Mouse (Mus musculus) liver, postnatal 0 days (tissue): ENCODE data around the gene Cdkl4. TPM values are rescaled to one million over a fixed set of nuclear protein-coding genes. Genes with fewer than 3 reads are reported as not detected.

Source experiments
- ATAC-seq: fragments of 200-750 bp; cut with Nextera tagmentation; 2 replicates; pipeline ENCODE4 v1.8.0; 2017; ENCODE audit warnings: mild to moderate bottlenecking, moderate library complexity
- DNase-seq: peaks from one replicate; pipeline ENCODE4 v3.0.0-alpha.2; 2016
- H3K27ac ChIP-seq: fragments of 300-500 bp; sonication (generic); 2 replicates; pipeline ENCODE4 v1.5.1; 2014; ENCODE audit warnings: antibody characterized with exemption, moderate library complexity, mild to moderate bottlenecking, low read depth
- H3K27me3 ChIP-seq: fragments of 300-500 bp; sonication (generic); 2 replicates; pipeline ENCODE4 v1.6.1; 2014; ENCODE audit warnings: low read length, control low read depth, mixed read lengths; ENCODE audit not compliant: insufficient read depth
- H3K36me3 ChIP-seq: fragments of 300-500 bp; sonication (generic); replicated peaks from 2 replicates; pipeline ENCODE4 v1.6.1; 2014; ENCODE audit warnings: mild to moderate bottlenecking, control low read depth, low read length, moderate library complexity, mixed read lengths; ENCODE audit not compliant: insufficient read depth
- H3K4me1 ChIP-seq: fragments of 300-500 bp; sonication (generic); 2 replicates; pipeline ENCODE4 v1.6.1; 2014; ENCODE audit warnings: antibody characterized with exemption, mild to moderate bottlenecking, control low read depth; ENCODE audit not compliant: insufficient read depth
- H3K4me2 ChIP-seq: fragments of 300-500 bp; sonication (generic); 2 replicates; pipeline ENCODE4 v1.6.1; 2014; ENCODE audit warnings: low read depth, mild to moderate bottlenecking, low read length, moderate library complexity, mixed read lengths
- H3K4me3 ChIP-seq: fragments of 300-500 bp; sonication (generic); 2 replicates; pipeline ENCODE4 v1.5.1; 2014; ENCODE audit warnings: low read depth, low read length
- H3K9ac ChIP-seq: fragments of 300-500 bp; sonication (generic); replicated peaks from 2 replicates; pipeline ENCODE4 v1.6.1; 2014; ENCODE audit warnings: mild to moderate bottlenecking, moderate library complexity
- H3K9me3 ChIP-seq: fragments of 300-500 bp; sonication (generic); 2 replicates; pipeline ENCODE4 v1.6.1; 2016; ENCODE audit warnings: mild to moderate bottlenecking, control low read depth, low read length, mixed read lengths
- CTCF ChIP-seq: sonication (generic); IDR thresholded peaks from 2 replicates; pipeline ENCODE4 v1.5.1; 2016; ENCODE audit warnings: antibody characterized with exemption, low read depth
- EP300 ChIP-seq: IDR thresholded peaks from 2 replicates; pipeline ENCODE4 v1.6.1; 2016; ENCODE audit warnings: antibody characterized with exemption, low read depth, mild to moderate bottlenecking
- WGBS: fragments of 180-500 bp; shearing (Covaris S2); extraction: QIAGEN DNeasy Blood & Tissue Kit; methylation state at CpG from one replicate; pipeline ENCODE4 v1.1.7; 2014; ENCODE audit not compliant: insufficient replicate concordance; 5-methylcytosine and 5-hydroxymethylcytosine counted together
- polyA plus RNA-seq: library from polyadenylated mRNA; unstranded; fragments of >200 nt; fragmentation: Nextera tagmentation; extraction: Ambion mirVana; gene quantifications from 2 replicates; pipeline ENCODE4 v1.2.1, GENCODE M21; 2015

Gene Cdkl4
- 0.17 and 0.34 TPM in 2 replicates for polyA plus RNA-seq

- 71% methylated on average over 15 of the region's 15 CpGs for WGBS
- TF ChIP-seq CTCF (no peak), EP300 (no peak)
Observed at GRCm38 (mm10) chr17:80577639-80578038, at the start of gene Cdkl4. Gene Cdkl4 (minus strand): TSS chr17:80577813.

GRCm38 (mm10) chr17:80624979-80625378 is 47.4 kb upstream of the Cdkl4 start:
- H3K9me3 ChIP-seq = no peaks in the 10 kb centered on the region
- no peak overlapping the region for H3K4me2 ChIP-seq
- peaks cover 11% of the 10 kb centered on the region; the same call in 1 of the 2 replicates for H3K36me3 ChIP-seq
- no peak overlapping the region for H3K9ac ChIP-seq
- no peaks in the 10 kb centered on the region for H3K4me1 ChIP-seq
- ATAC-seq (no peak), DNase-seq (no peak)
- no peaks in the 10 kb centered on the region for H3K27me3 ChIP-seq
- TF ChIP-seq CTCF = no peak
- TF ChIP-seq EP300 = no peak
- H3K27ac ChIP-seq = no peak overlapping the region
- H3K4me3 ChIP-seq = no peak overlapping the region

More at GRCm38 (mm10) chr17:80577639-80578038, at the start of gene Cdkl4:
- H3K4me2 ChIP-seq = peak within 1 kb of the TSS; percentile 79
- no peaks in the 10 kb centered on the region for H3K9me3 ChIP-seq
- H3K4me1 ChIP-seq = peaks cover 10% of the 10 kb centered on the region
- peak within 1 kb of the TSS; percentile 43 for H3K4me3 ChIP-seq
- DNase-seq = no peak
- H3K27me3 ChIP-seq = no peaks in the 10 kb centered on the region
- H3K36me3 ChIP-seq = 0 out of 2 replicates have a peak, but pooled peaks cover 6% of the 10 kb centered on the region
- peak within 1 kb of the TSS; percentile 35; the same call in 1 of the 2 replicates for H3K9ac ChIP-seq
- no peak within 1 kb of the TSS for H3K27ac ChIP-seq
- ATAC-seq = no peak

DNA sequence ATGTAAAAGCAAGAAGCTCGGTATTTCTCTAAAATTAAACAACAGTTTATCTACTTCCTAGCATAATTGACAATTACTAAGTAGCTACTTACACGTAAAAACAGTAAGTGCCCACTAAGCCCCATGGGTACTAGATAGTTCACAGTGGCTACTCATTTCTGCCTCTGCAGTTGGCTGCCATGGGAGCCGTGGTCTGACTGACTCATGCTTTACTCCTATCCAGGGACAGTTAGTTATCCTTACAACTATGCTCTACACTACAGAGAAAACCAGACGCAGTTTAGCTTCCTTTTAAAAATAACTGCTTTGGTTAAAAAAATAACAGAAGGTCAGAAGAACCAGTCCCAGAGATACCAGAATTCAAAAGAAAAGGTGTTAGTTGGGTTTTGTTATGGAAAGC is 44.1 kb upstream of the Cdkl4 start:
- Histone ChIP-seq H3K27ac (no peak overlapping the region), H3K4me2 (no peak overlapping the region), H3K4me3 (no peak overlapping the region), H3K27me3 (no peaks in the 10 kb centered on the region), H3K4me1 (no peaks in the 10 kb centered on the region), H3K36me3 (no peaks in the 10 kb centered on the region; the same call in none of the 2 replicates), H3K9ac (no peak overlapping the region), H3K9me3 (no peaks in the 10 kb centered on the region)
- no peak for DNase-seq
- 78% methylated on average over 4 of the region's 4 CpGs for WGBS
- TF ChIP-seq CTCF (no peak), EP300 (no peak)
- no peak for ATAC-seq

GRCm38 (mm10) chr17:80620786-80621423 is 43.3 kb upstream of the Cdkl4 start:
- no peak overlapping the region for H3K4me2 ChIP-seq
- DNase-seq (peak; percentile 59), ATAC-seq (peak; percentile 55)
- no peaks in the 10 kb centered on the region; the same call in none of the 2 replicates for H3K36me3 ChIP-seq
- TF ChIP-seq EP300 = no peak
- peak; percentile 87 for TF ChIP-seq CTCF
- H3K9me3 ChIP-seq = no peaks in the 10 kb centered on the region
- no peak overlapping the region for H3K27ac ChIP-seq
- no peak overlapping the region for H3K9ac ChIP-seq
- no peaks in the 10 kb centered on the region for H3K27me3 ChIP-seq
- H3K4me3 ChIP-seq = no peak overlapping the region
- WGBS = 48% methylated on average over 5 of the region's 5 CpGs
- no peaks in the 10 kb centered on the region for H3K4me1 ChIP-seq

GRCm38 (mm10) chr17:80619556-80619955 is 41.9 kb upstream of the Cdkl4 start:
- no peaks in the 10 kb centered on the region for H3K27me3 ChIP-seq
- H3K27ac ChIP-seq = no peak overlapping the region
- ATAC-seq (no peak), DNase-seq (no peak)
- H3K4me1 ChIP-seq = no peaks in the 10 kb centered on the region
- TF ChIP-seq EP300 = no peak
- TF ChIP-seq CTCF = no peak
- H3K36me3 ChIP-seq = peaks cover 12% of the 10 kb centered on the region
- no peak overlapping the region for H3K9ac ChIP-seq
- 84% methylated on average over 13 of the region's 13 CpGs for WGBS
- no peak overlapping the region for H3K4me2 ChIP-seq
- no peak overlapping the region for H3K4me3 ChIP-seq
- no peaks in the 10 kb centered on the region for H3K9me3 ChIP-seq

DNA sequence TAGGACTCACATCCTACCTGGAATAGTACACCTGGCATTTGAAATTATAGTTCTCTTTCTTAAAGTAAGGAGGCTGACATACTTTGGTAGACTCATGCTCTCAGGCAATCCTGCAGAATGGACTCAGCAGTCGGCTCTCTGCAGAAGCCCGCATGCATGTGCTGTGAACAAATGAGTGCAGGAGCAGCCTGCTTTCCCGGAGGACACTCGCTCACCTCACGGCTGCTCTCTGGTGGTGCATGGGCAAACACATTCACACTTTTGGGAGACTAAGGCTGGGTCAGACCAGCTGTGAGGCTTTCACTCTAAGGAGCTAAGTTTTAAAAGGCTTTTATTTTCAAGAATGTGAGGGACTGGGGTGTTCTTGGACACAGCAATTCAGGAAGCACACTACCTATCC is 41.3 kb upstream of the Cdkl4 start:
- DNase-seq (no peak), ATAC-seq (no peak)
- Histone ChIP-seq H3K27me3 (no peaks in the 10 kb centered on the region), H3K4me1 (no peaks in the 10 kb centered on the region), H3K9me3 (no peaks in the 10 kb centered on the region), H3K27ac (no peak overlapping the region), H3K4me2 (no peak overlapping the region), H3K4me3 (no peak overlapping the region), H3K36me3 (peaks cover 15% of the 10 kb centered on the region), H3K9ac (no peak overlapping the region)
- TF ChIP-seq EP300 (no peak), CTCF (no peak)
- 88% methylated on average over 5 of the region's 5 CpGs for WGBS

- Histone ChIP-seq H3K9ac (no peak overlapping the region), H3K27me3 (no peaks in the 10 kb centered on the region), H3K27ac (no peak overlapping the region), H3K4me3 (no peak overlapping the region), H3K4me2 (no peak overlapping the region), H3K36me3 (peaks cover 47% of the 10 kb centered on the region), H3K9me3 (no peaks in the 10 kb centered on the region), H3K4me1 (no peaks in the 10 kb centered on the region)
- DNase-seq (no peak), ATAC-seq (no peak)
- TF ChIP-seq EP300 = no peak
- TF ChIP-seq CTCF = no peak
- WGBS = 82% methylated on average over 6 of the region's 6 CpGs
Observed at GRCm38 (mm10) chr17:80603806-80604205, 26.2 kb upstream of the Cdkl4 start.
